Mouse (Mus musculus) embryo, embryonic 9.5 days (tissue): ENCODE data around the gene Olfr620.

Experiments used
- DNase-seq: peaks from one replicate; pipeline ENCODE4 v3.0.0-alpha.2; 2017; ENCODE audit errors: extremely low spot score

Olfr620 gene

GRCm38 (mm10) chr7:103612434-103612833 lies at the start of gene Olfr620:
Gene Olfr620, minus strand, starts transcription at chr7:103612534.
- no peak for DNase-seq

- DNase-seq: no peak
These were observed 31.7 kb upstream of the Olfr620 start for GRCm38 (mm10) chr7:103644070-103644469.

GRCm38 (mm10) chr7:103642602-103643001 lies 30.3 kb upstream of the Olfr620 start, which contains the start of gene Olfr622:
Gene Olfr622, minus strand, starts transcription at chr7:103642702.
- DNase-seq: no peak

GRCm38 (mm10) chr7:103636795-103637194 lies 24.5 kb upstream of the Olfr620 start:
- no peak for DNase-seq

GRCm38 (mm10) chr7:103607425-103607824 lies 4.9 kb downstream of the Olfr620 start:
- DNase-seq: no peak

- no peak for DNase-seq
These were observed 12.1 kb downstream of the Olfr620 start, which contains the start of gene Olfr619 for GRCm38 (mm10) chr7:103600275-103600674. Gene Olfr619, plus strand, starts transcription at chr7:103600575.

GRCm38 (mm10) chr7:103589803-103590202 lies 22.5 kb downstream of the Olfr620 start, which contains the start of gene Olfr618:
Gene Olfr618, plus strand, starts transcription at chr7:103590103.
- DNase-seq: no peak

GRCm38 (mm10) chr7:103572761-103573160 lies 39.6 kb downstream of the Olfr620 start, which contains the start of gene Olfr617:
Gene Olfr617, plus strand, starts transcription at chr7:103573061.
- no peak for DNase-seq

GRCm38 (mm10) chr7:103569043-103569442 lies 43.3 kb downstream of the Olfr620 start, which contains the start of gene Olfr616:
Gene Olfr616, minus strand, starts transcription at chr7:103569143.
- DNase-seq: no peak

- DNase-seq: no peak
These were observed 56.6 kb downstream of the Olfr620 start, which contains the start of gene Olfr615 for GRCm38 (mm10) chr7:103555779-103556178. Gene Olfr615, plus strand, starts transcription at chr7:103556079.
